Mouse (Mus musculus): ENCODE measurements around the gene F2rl1. TPM values are rescaled to one million over a fixed set of nuclear protein-coding genes. Genes with fewer than 3 reads are reported as not detected.
"Not testable (repeated sequence)": the region's sequence is repeated elsewhere in the genome, so short reads cannot be mapped to it uniquely, and the experiment has no call there.

The F2rl1 gene
- polyA plus RNA-seq, 1 experiment = 23.1 TPM

- no peak for DNase-seq (ENCODE audit: low read depth)
Measured at GRCm38 (mm10) chr13:95533640-95534039, 8.6 kb upstream of the F2rl1 start.

GRCm38 (mm10) chr13:95533121-95533520 is 8.1 kb upstream of the F2rl1 start:
- DNase-seq (ENCODE audit: low read depth) = not testable (repeated sequence)

GRCm38 (mm10) chr13:95531273-95532045 is 6.4 kb upstream of the F2rl1 start:
- no peak for DNase-seq (ENCODE audit: low read depth)

GRCm38 (mm10) chr13:95529246-95529645 is 4.2 kb upstream of the F2rl1 start:
- no peak for DNase-seq (ENCODE audit: low read depth)

- DNase-seq (ENCODE audit: low read depth) = no peak
Measured at GRCm38 (mm10) chr13:95524424-95524673, 678 bp downstream of the F2rl1 start.

GRCm38 (mm10) chr13:95523659-95524423 is 1.2 kb downstream of the F2rl1 start:
- DNase-seq (ENCODE audit: low read depth) = no peak

- DNase-seq (ENCODE audit: low read depth) = no peak
Measured at GRCm38 (mm10) chr13:95522176-95522575, 2.9 kb downstream of the F2rl1 start.

GRCm38 (mm10) chr13:95521029-95521428 is 4.0 kb downstream of the F2rl1 start:
- DNase-seq (ENCODE audit: low read depth) = no peak

- DNase-seq (ENCODE audit: low read depth) = no peak
Measured at GRCm38 (mm10) chr13:95514756-95515155, 10.3 kb downstream of the F2rl1 start.

- no peak for DNase-seq (ENCODE audit: low read depth)
Measured at GRCm38 (mm10) chr13:95510054-95510453, 15.0 kb downstream of the F2rl1 start.

GRCm38 (mm10) chr13:95503279-95503917 is 21.6 kb downstream of the F2rl1 start:
- no peak for DNase-seq (ENCODE audit: low read depth)

- DNase-seq (ENCODE audit: low read depth) = no peak
Measured at GRCm38 (mm10) chr13:95496601-95497000, 28.4 kb downstream of the F2rl1 start.

GRCm38 (mm10) chr13:95494812-95495211 is 30.2 kb downstream of the F2rl1 start:
- DNase-seq (ENCODE audit: low read depth) = no peak

GRCm38 (mm10) chr13:95493296-95493695 is 31.7 kb downstream of the F2rl1 start:
- DNase-seq (ENCODE audit: low read depth) = no peak

- no peak for DNase-seq (ENCODE audit: low read depth)
Measured at GRCm38 (mm10) chr13:95491327-95491726, 33.7 kb downstream of the F2rl1 start.

GRCm38 (mm10) chr13:95484664-95485063 is 40.4 kb downstream of the F2rl1 start:
- no peak for DNase-seq (ENCODE audit: low read depth)

- no peak for DNase-seq (ENCODE audit: low read depth)
Measured at GRCm38 (mm10) chr13:95481428-95481827, 43.6 kb downstream of the F2rl1 start.

GRCm38 (mm10) chr13:95478671-95479413 is 46.2 kb downstream of the F2rl1 start, which contains the start of gene S100z:
S100z (minus strand) TSS chr13:95478721.
- no peak for DNase-seq (ENCODE audit: low read depth)

GRCm38 (mm10) chr13:95477173-95477572 is 47.9 kb downstream of the F2rl1 start:
- no peak for DNase-seq (ENCODE audit: low read depth)

GRCm38 (mm10) chr13:95475124-95475523 is 49.9 kb downstream of the F2rl1 start:
- no peak for DNase-seq (ENCODE audit: low read depth)

- DNase-seq (ENCODE audit: low read depth) = no peak
Measured at GRCm38 (mm10) chr13:95474294-95474693, 50.7 kb downstream of the F2rl1 start.

GRCm38 (mm10) chr13:95470970-95471369 is 54.1 kb downstream of the F2rl1 start:
- no peak for DNase-seq (ENCODE audit: low read depth)
